Mouse (Mus musculus) heart, embryonic 16.5 days (tissue): ENCODE measurements around the gene Eme2. TPM values are rescaled to one million over a fixed set of nuclear protein-coding genes. Genes with fewer than 3 reads are reported as not detected.

ENCODE experiments used
- ATAC-seq: fragments of 200-750 bp; cut with Nextera tagmentation; replicated peaks from 2 replicates; pipeline ENCODE4 v1.8.0; 2017; ENCODE audit warnings: moderate number of reproducible peaks; ENCODE audit not compliant: insufficient read depth, low FRiP score; ENCODE audit errors: extremely low read depth
- H3K27ac ChIP-seq: fragments of 300-500 bp; sonication (generic); 2 replicates; pipeline ENCODE4 v1.5.1; 2014; ENCODE audit warnings: mild to moderate bottlenecking, low read length, control low read depth, moderate library complexity
- H3K27me3 ChIP-seq: fragments of 300-500 bp; sonication (generic); 2 replicates; pipeline ENCODE4 v1.6.1; 2014; ENCODE audit warnings: low read length, mixed read lengths; ENCODE audit not compliant: control insufficient read depth, insufficient read depth
- H3K36me3 ChIP-seq: fragments of 300-500 bp; sonication (generic); 2 replicates; pipeline ENCODE4 v1.6.1; 2014; ENCODE audit not compliant: control insufficient read depth, insufficient read depth
- H3K4me1 ChIP-seq: fragments of 300-500 bp; sonication (generic); 2 replicates; pipeline ENCODE4 v1.6.1; 2014; ENCODE audit warnings: low read length, mixed read lengths; ENCODE audit not compliant: control insufficient read depth, insufficient read depth
- H3K4me2 ChIP-seq: fragments of 300-500 bp; sonication (generic); 2 replicates; pipeline ENCODE4 v1.6.1; 2014; ENCODE audit warnings: low read depth, mild to moderate bottlenecking, control low read depth, low read length
- H3K4me3 ChIP-seq: fragments of 300-500 bp; sonication (generic); 2 replicates; pipeline ENCODE4 v1.5.1; 2014; ENCODE audit warnings: mild to moderate bottlenecking, control low read depth, low read length
- H3K9ac ChIP-seq: fragments of 300-500 bp; sonication (generic); 2 replicates; pipeline ENCODE4 v1.6.1; 2014; ENCODE audit warnings: low read length, control low read depth
- H3K9me3 ChIP-seq: fragments of 300-500 bp; sonication (generic); replicated peaks from 2 replicates; pipeline ENCODE4 v1.6.1; 2016; ENCODE audit warnings: low read length; ENCODE audit not compliant: control insufficient read depth
- WGBS: fragments of 180-500 bp; shearing (Covaris S2); extraction: QIAGEN DNeasy Blood & Tissue Kit; methylation state at CpG from one replicate; pipeline ENCODE4 v1.1.7; 2014; 5-methylcytosine and 5-hydroxymethylcytosine counted together
- polyA plus RNA-seq: library from polyadenylated mRNA; unstranded; fragments of >200 nt; fragmentation: Nextera tagmentation; extraction: Ambion mirVana; gene quantifications from 2 replicates; pipeline ENCODE4 v1.2.1, GENCODE M21; 2015

Eme2 gene
- polyA plus RNA-seq, 1 experiment from 2014 or later, result 18.2 TPM

- ATAC-seq, result no peak
- no peaks in the 10 kb centered on the region for H3K27me3 ChIP-seq
- H3K4me1 ChIP-seq, result no peaks in the 10 kb centered on the region
- H3K4me3 ChIP-seq, result no peak within 1 kb of the TSS
- H3K9ac ChIP-seq, result no peak within 1 kb of the TSS
- no peaks in the 10 kb centered on the region for H3K9me3 ChIP-seq
- WGBS, result 86% methylated on average over 8 of the region's 8 CpGs
- no peak within 1 kb of the TSS for H3K4me2 ChIP-seq
- H3K36me3 ChIP-seq, result peaks cover 17% of the 10 kb centered on the region
- H3K27ac ChIP-seq, result no peak within 1 kb of the TSS
These were observed 29.1 kb downstream of the Eme2 start, which contains the start of gene Igfals for GRCm38 (mm10) chr17:24865776-24866175. Igfals (plus strand) TSS chr17:24865997.

DNA sequence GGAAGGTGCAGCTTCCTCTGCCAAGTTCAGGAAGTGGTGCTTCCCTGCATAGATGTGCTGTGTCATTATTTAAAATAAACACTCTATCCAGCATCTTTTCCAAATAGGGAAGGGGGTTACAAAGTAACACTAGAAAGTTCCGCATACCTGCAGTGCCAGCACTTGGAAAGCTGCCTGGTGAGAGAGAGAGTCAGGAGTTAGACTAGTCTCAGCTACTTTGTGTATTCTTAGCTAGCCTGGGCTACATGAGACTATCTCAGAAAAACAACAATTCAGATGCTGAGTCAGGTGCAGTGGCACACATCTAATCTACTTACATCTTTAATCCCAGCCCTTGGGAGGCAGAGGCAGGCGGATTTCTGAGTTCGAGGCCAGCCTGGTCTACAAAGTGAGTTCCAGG lies 33.1 kb downstream of the Eme2 start:
- no peak overlapping the region for H3K4me2 ChIP-seq
- 84% methylated on average over 3 of the region's 3 CpGs for WGBS
- H3K36me3 ChIP-seq, result peaks cover 23% of the 10 kb centered on the region

GRCm38 (mm10) chr17:24860076-24860475 lies 34.8 kb downstream of the Eme2 start:
- Histone ChIP-seq H3K27me3 (no peaks in the 10 kb centered on the region), H3K27ac (no peak overlapping the region), H3K9ac (no peak overlapping the region), H3K4me3 (no peak overlapping the region), H3K4me2 (no peak overlapping the region), H3K4me1 (no peaks in the 10 kb centered on the region), H3K36me3 (peaks cover 22% of the 10 kb centered on the region), H3K9me3 (no peaks in the 10 kb centered on the region)
- WGBS, result 88% methylated on average over 8 of the region's 8 CpGs
- no peak for ATAC-seq

More for the DNA sequence above, 33.1 kb downstream of the Eme2 start:
- no peaks in the 10 kb centered on the region for H3K9me3 ChIP-seq
- ATAC-seq, result no peak
- no peak overlapping the region for H3K9ac ChIP-seq
- no peaks in the 10 kb centered on the region for H3K27me3 ChIP-seq
- no peak overlapping the region for H3K27ac ChIP-seq
- no peak overlapping the region for H3K4me3 ChIP-seq
- no peaks in the 10 kb centered on the region for H3K4me1 ChIP-seq

GRCm38 (mm10) chr17:24858967-24859366 lies 35.9 kb downstream of the Eme2 start:
- no peaks in the 10 kb centered on the region for H3K9me3 ChIP-seq
- no peak overlapping the region for H3K4me2 ChIP-seq
- no peaks in the 10 kb centered on the region for H3K27me3 ChIP-seq
- no peak for ATAC-seq
- peaks cover 21% of the 10 kb centered on the region for H3K36me3 ChIP-seq
- H3K9ac ChIP-seq, result no peak overlapping the region
- H3K4me3 ChIP-seq, result no peak overlapping the region
- no peak overlapping the region for H3K27ac ChIP-seq
- WGBS, result 83% methylated on average over 6 of the region's 6 CpGs
- no peaks in the 10 kb centered on the region for H3K4me1 ChIP-seq

DNA sequence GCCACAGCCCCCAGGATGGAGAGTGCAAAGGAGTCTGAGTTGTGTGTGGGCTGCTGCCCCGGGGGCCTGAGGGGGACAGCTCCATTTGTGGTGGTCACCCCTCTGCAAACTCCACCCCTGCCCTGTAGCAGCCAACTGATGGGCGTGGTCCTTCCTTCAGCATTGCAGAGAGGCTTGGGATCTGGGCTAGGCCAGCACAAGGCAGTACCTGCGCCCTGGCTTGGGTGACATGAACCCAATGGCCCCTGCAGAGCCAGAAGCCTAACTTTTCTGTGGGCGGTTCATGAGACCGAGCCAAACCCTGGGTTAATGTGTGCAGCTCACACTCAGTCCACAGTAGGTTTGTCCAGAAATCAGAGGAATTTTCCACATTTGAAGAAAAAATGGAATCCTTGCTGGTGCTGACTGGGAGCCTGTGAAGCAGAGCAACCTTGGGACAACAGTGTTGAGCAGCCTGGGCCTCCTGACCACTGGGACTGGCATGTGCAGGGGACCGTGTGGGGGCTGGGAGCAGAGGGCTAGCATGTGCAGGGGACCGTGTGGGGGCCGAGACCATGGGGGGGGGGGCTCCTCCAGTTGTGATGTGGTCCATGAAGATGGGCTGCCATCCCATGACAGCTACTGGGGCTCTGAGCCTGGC lies 36.9 kb downstream of the Eme2 start:
- Histone ChIP-seq H3K27ac (no peak overlapping the region), H3K36me3 (peaks cover 24% of the 10 kb centered on the region), H3K4me1 (no peaks in the 10 kb centered on the region), H3K27me3 (no peaks in the 10 kb centered on the region), H3K9ac (no peak overlapping the region), H3K9me3 (no peaks in the 10 kb centered on the region), H3K4me2 (no peak overlapping the region), H3K4me3 (no peak overlapping the region)
- no peak for ATAC-seq
- 86% methylated on average over 8 of the region's 8 CpGs for WGBS

GRCm38 (mm10) chr17:24856589-24856988 lies 38.3 kb downstream of the Eme2 start:
- H3K4me1 ChIP-seq, result no peaks in the 10 kb centered on the region
- no peaks in the 10 kb centered on the region for H3K9me3 ChIP-seq
- H3K4me3 ChIP-seq, result no peak overlapping the region
- no peak overlapping the region for H3K9ac ChIP-seq
- 86% methylated on average over 13 of the region's 13 CpGs for WGBS
- no peak overlapping the region for H3K27ac ChIP-seq
- H3K36me3 ChIP-seq, result peaks cover 19% of the 10 kb centered on the region
- no peak for ATAC-seq
- H3K4me2 ChIP-seq, result no peak overlapping the region
- no peaks in the 10 kb centered on the region for H3K27me3 ChIP-seq

- no peak overlapping the region for H3K4me2 ChIP-seq
- ATAC-seq, result no peak
- no peaks in the 10 kb centered on the region; the same call in 1 of the 2 replicates for H3K27me3 ChIP-seq
- H3K9ac ChIP-seq, result no peak overlapping the region
- H3K4me3 ChIP-seq, result no peak overlapping the region
- WGBS, result 77% methylated on average over 3 of the region's 3 CpGs
- H3K27ac ChIP-seq, result no peak overlapping the region
- no peaks in the 10 kb centered on the region for H3K9me3 ChIP-seq
- H3K36me3 ChIP-seq, result peaks cover 12% of the 10 kb centered on the region; the same call in 1 of the 2 replicates
- peaks cover 6% of the 10 kb centered on the region; the same call in 1 of the 2 replicates for H3K4me1 ChIP-seq
These were observed 38.9 kb downstream of the Eme2 start for GRCm38 (mm10) chr17:24855838-24856464.

DNA sequence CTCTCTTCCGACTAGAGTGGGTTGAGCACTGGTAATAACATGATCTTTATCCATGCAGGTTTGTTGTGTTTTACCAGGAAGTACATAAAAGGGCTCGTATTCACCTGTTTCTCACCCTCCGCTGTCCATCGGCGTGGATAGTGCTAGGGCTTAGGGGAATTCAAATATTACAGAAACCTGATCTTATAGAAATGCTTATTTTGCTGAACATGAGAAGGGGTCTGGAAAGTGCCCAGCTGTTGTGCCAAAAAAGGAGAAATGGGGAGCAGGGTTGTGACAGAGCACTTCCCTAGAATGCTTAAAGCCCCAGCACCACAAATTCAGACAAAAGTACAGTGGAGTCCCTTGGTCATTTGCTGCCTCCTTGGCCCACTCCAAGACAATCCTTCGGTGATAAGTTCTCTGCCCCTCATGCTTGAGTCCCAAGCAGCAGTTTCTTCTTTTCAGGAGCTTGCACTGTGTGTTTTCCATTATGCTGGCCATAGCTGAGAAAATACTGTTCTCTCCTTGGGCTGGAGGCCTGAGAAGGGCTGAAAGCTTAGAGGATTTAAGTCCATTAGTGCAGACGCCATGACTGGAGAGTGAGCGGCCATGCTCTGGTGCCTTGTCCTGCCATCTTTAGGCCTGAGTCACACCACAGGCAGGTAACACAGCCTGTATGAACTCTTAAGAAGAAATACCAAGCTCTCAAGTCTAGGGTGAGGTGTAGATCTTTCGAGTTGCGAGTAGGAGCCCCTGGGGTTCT lies 43.3 kb downstream of the Eme2 start:
- peak overlapping the region; percentile 84 for H3K4me3 ChIP-seq
- no peak overlapping the region for H3K27ac ChIP-seq
- no peak for ATAC-seq
- H3K4me1 ChIP-seq, result peaks cover 14% of the 10 kb centered on the region
- peak overlapping the region; percentile 78; the same call in 1 of the 2 replicates for H3K9ac ChIP-seq
- no peaks in the 10 kb centered on the region for H3K9me3 ChIP-seq
- WGBS, result 77% methylated on average over 10 of the region's 10 CpGs
- no peaks in the 10 kb centered on the region; the same call in 1 of the 2 replicates for H3K27me3 ChIP-seq
- peaks cover 6% of the 10 kb centered on the region; the same call in 1 of the 2 replicates for H3K36me3 ChIP-seq
- peak overlapping the region; percentile 84 for H3K4me2 ChIP-seq

DNA sequence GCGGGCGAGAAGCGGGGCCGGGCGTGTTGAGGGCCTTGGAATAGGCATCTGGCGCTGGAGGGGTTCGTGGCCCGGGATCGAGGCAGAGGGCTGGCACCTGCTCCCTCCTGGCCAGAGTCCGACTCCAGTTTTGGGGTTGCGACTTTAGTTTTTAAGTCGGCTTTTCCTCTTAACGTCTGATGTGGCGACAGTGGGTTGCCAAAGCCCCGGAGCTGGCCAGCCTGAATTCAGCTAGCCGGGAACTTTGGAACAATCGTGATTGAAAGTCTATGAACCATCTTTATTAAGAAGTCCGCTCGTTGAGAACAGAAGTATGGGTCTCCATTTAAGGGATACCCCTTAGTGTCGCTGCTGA lies 44.1 kb downstream of the Eme2 start:
- Histone ChIP-seq H3K36me3 (peaks cover 6% of the 10 kb centered on the region; the same call in 1 of the 2 replicates), H3K4me1 (peaks cover 14% of the 10 kb centered on the region), H3K4me3 (peak overlapping the region; percentile 84), H3K27ac (peak overlapping the region; percentile 95), H3K27me3 (no peaks in the 10 kb centered on the region; the same call in 1 of the 2 replicates), H3K9ac (peak overlapping the region; percentile 78), H3K4me2 (peak overlapping the region; percentile 84), H3K9me3 (no peaks in the 10 kb centered on the region)
- WGBS, result 2% methylated on average over 20 of the region's 20 CpGs
- no peak for ATAC-seq
